Mouse (Mus musculus): ENCODE data around the gene Dpm1. TPM values are rescaled to one million over a fixed set of nuclear protein-coding genes. Genes with fewer than 3 reads are reported as not detected.

Gene Dpm1
- polyA plus RNA-seq, 1 experiment, result 21.4 TPM

DNA sequence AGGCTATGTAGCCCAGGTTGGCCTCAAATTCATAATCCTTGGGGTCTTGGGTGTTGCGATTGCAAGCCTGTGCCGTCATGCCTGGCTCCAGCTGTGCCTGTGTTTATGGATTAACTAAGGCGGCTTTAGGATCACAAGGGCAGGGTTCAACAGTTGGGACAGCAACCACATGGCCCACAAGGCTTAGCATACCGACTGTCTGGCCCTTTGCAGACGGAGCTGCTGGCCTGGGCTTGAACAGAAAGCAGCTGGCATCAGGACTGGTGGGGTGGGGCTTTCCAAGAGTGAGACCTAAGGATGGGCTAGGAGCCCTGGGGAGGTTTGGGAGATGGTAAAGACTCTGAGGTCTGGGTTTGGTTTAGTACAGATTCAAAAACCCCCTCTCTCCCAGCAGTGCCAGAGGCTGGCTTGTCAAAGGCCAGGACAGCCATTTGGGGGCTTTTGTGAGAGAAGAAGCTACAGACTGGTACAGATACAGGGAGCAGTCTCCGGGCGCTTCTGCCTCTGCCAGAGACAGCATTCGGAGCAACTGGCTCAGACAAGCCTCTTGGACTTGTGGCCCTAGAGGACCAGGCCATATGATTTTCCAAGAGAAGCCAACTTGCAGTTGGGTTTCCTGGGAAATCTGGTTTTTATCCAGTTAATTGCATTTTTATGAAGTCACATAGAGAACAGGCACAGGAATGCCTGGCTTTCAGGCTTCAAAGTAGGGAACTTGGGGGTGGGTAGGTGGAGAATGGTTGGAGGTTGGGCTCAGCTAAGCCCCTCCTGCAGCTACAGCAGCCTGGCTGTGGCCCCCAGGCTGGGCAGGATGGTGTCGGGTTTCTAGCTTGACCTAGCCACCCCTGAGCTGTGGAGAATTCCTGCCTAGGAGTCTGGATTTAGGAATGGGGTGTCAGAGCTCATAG lies 61.2 kb downstream of the Dpm1 start:
- DNase-seq, result no peak
- H3K4me3 ChIP-seq (replicated peaks; ENCODE audit: extremely low read depth, low read depth, low read length), result no peak overlapping the region
- WGBS, result 57% methylated on average over 9 of the region's 9 CpGs
- TF ChIP-seq CTCF (IDR thresholded peaks at IDR 0.05; ENCODE audit: insufficient read depth, low read length) (no peak), POLR2A (IDR thresholded peaks at IDR 0.05; ENCODE audit: borderline replicate concordance, extremely low read depth, low read depth, low read length) (no peak)
- 0 out of 2 replicates have a peak, but pooled peaks cover 3% of the 10 kb centered on the region for H3K4me1 ChIP-seq (ENCODE audit: control insufficient read depth, insufficient read depth, low read length)

DNA sequence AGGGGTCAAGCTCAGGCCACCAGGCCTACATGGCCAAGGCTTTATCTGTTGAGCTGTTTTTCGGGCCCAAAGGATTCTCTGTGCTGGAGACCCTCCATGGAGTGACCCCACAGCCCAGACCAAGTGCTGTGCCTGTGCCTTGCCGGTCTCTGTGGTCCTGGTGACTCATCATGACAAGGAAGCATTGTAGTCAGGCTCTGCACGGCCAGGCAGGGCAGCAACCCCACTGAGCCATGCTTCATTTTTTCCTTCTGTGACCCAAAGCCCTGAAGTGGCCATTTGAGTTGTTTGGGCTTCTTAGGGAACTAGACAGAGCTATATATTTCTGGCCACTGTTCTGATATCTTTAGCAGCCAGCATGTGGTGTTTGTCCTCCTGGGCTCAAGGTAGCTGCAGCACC lies 62.6 kb downstream of the Dpm1 start:
- no peak overlapping the region for H3K4me3 ChIP-seq (replicated peaks; ENCODE audit: extremely low read depth, low read depth, low read length)
- WGBS, result 53% methylated on average over 3 of the region's 3 CpGs
- TF ChIP-seq CTCF (IDR thresholded peaks at IDR 0.05; ENCODE audit: insufficient read depth, low read length) (no peak), POLR2A (IDR thresholded peaks at IDR 0.05; ENCODE audit: borderline replicate concordance, extremely low read depth, low read depth, low read length) (no peak)
- H3K4me1 ChIP-seq (ENCODE audit: control insufficient read depth, insufficient read depth, low read length), result 0 out of 2 replicates have a peak, but pooled peaks cover 3% of the 10 kb centered on the region
- no peak for DNase-seq

DNA sequence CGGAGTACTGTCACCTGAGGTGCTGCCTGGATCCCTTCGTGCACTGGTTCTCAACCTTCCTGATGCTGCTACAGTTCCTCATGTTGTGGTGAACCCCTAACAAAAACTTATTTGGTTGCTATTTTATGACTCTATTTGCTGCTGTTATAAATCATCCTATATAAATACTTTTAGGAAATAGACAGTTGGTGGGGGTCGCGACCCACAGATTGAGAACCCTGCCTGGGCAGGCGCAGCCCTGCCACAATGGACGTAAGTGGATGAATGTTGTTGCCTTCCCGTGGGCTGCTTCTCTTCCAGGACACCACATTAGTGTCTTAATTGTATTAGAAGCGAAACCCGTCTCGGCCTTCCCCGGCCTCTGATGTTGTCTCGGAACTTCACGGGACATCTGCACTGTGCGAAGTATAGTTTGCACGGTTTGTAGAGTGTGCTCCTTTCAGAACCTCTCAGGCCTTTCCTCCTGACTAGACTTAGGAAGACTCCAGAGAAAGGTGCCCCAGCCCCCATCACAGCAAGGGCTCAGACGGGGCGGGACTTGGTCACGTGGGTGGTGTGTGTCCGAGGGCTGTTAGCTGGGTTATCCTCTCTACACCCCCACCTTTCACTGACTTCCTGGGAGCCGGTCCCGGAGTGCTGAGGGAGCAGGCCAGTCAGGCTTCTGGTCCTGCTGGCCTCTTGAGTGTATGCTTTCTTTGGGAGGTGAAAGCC lies 63.5 kb downstream of the Dpm1 start:
- TF ChIP-seq CTCF (IDR thresholded peaks at IDR 0.05; ENCODE audit: insufficient read depth, low read length) (no peak), POLR2A (IDR thresholded peaks at IDR 0.05; ENCODE audit: borderline replicate concordance, extremely low read depth, low read depth, low read length) (no peak)
- H3K4me3 ChIP-seq (replicated peaks; ENCODE audit: extremely low read depth, low read depth, low read length), result no peak overlapping the region
- WGBS, result 49% methylated on average over 21 of the region's 21 CpGs
- H3K4me1 ChIP-seq (ENCODE audit: control insufficient read depth, insufficient read depth, low read length), result peaks cover 4% of the 10 kb centered on the region; the same call in 1 of the 2 replicates
- no peak for DNase-seq

DNA sequence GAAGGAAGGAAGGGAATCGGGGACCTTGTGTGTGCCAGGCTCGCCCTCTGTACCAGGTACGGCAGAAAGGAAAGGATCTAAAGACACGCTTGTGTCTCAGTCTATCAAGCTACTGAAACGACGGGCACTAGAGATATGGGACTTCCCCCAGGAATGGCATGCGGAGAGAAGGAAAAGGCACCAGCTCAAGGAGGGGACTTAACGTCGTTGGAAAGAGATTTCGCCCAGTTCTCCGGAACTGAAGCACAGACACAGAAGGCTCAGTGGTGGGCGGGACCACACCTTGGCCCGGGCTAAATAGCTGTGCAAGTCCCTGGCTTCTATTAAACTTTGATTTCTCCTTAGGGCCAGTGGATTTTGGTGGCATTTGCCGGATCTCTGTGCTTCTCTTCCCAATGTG lies 68.4 kb downstream of the Dpm1 start:
- peak overlapping the region; percentile 11 for H3K4me3 ChIP-seq (replicated peaks; ENCODE audit: extremely low read depth, low read depth, low read length)
- no peak for DNase-seq

DNA sequence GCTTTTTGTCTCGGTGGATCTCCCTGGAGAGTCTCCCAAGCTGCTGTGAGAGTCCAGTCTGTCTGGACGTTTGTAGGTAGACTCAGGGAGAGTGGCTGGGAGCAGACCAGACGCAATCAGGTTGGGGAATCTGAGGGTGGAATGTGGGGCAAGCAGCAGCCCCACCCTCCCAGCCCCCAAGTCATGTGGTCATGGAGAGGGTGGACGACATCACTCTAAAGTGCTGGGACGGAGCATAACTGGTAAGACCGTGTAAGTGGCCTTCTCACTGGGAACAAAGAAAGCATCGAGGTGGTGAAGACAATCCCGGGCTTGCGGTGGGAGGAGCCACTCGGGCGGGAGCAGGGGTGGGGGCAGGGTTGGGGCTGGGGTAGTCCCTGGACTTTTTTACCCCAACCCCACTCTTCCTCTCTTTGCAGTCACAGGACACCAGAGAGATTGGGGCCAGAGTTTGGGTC lies 68.8 kb downstream of the Dpm1 start:
- no peak for DNase-seq
- TF ChIP-seq CTCF (IDR thresholded peaks at IDR 0.05; ENCODE audit: insufficient read depth, low read length), result no peak
- no peak for TF ChIP-seq POLR2A (IDR thresholded peaks at IDR 0.05; ENCODE audit: borderline replicate concordance, extremely low read depth, low read depth, low read length)
- peak overlapping the region; percentile 11 for H3K4me3 ChIP-seq (replicated peaks; ENCODE audit: extremely low read depth, low read depth, low read length)
- WGBS, result 9% methylated on average over 11 of the region's 11 CpGs
- H3K4me1 ChIP-seq (ENCODE audit: control insufficient read depth, insufficient read depth, low read length), result peaks cover 3% of the 10 kb centered on the region

More for the DNA sequence above, 68.4 kb downstream of the Dpm1 start:
- TF ChIP-seq CTCF (IDR thresholded peaks at IDR 0.05; ENCODE audit: insufficient read depth, low read length), result no peak
- TF ChIP-seq POLR2A (IDR thresholded peaks at IDR 0.05; ENCODE audit: borderline replicate concordance, extremely low read depth, low read depth, low read length), result no peak
- 6% methylated on average over 14 of the region's 14 CpGs for WGBS
- peaks cover 3% of the 10 kb centered on the region for H3K4me1 ChIP-seq (ENCODE audit: control insufficient read depth, insufficient read depth, low read length)

DNA sequence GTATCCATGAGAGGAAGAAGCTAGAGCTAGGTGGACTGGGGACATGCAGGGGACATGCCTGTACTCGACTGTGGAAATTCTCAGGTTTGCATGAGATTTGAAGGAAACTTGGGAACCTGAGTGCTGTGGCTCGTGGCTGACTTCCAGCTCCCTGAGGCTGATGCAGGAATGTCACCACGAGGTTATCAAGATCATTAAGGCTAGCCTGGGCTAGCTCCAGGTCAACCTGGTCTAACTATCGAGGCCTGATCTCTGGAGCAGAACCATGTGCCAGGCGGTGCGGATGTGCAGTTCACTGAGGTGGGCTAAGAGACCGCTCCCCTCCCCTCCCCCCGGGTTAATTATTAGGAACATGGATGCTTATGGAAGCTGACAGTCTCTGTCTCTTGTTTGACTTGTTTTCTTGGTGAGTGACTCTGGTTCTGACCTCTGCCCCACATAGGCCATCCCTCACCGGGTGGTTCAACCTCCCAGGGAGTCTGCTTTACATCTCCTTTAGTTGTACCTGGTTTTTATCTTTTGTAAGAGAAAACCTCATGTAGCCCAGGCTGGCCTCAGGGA lies 69.9 kb downstream of the Dpm1 start:
- DNase-seq, result no peak
- TF ChIP-seq POLR2A (IDR thresholded peaks at IDR 0.05; ENCODE audit: borderline replicate concordance, extremely low read depth, low read depth, low read length) (no peak), CTCF (IDR thresholded peaks at IDR 0.05; ENCODE audit: insufficient read depth, low read length) (no peak)
- WGBS, result 79% methylated on average over 9 of the region's 9 CpGs
- H3K4me3 ChIP-seq (replicated peaks; ENCODE audit: extremely low read depth, low read depth, low read length), result no peak overlapping the region
- peaks cover 3% of the 10 kb centered on the region for H3K4me1 ChIP-seq (ENCODE audit: control insufficient read depth, insufficient read depth, low read length)

Other genes with a start within 250 kb of the Dpm1 start
- gene Ripor3, start 220.0 kb downstream of the Dpm1 start, polyA plus RNA-seq (2012; rRNA removed), result 2.3 and 5.3 TPM in 2 replicates
- 51.6 and 60.1 TPM in 2 replicates for gene Pard6b, start 149.6 kb downstream of the Dpm1 start, polyA plus RNA-seq (2012; rRNA removed)
- gene Adnp, start 23.5 kb downstream of the Dpm1 start, polyA plus RNA-seq (2012; rRNA removed), result 16.2 and 18.3 TPM in 2 replicates
- gene Gm20716, start 227 bp downstream of the Dpm1 start, polyA plus RNA-seq (2012; rRNA removed), result 0.48 and 5.4 TPM in 2 replicates
- gene Mocs3, start within 50 bp of the Dpm1 start, polyA plus RNA-seq (2012; rRNA removed), result 14.4 and 25.9 TPM in 2 replicates
- 0.62 and 0.71 TPM in 2 replicates for gene Kcng1, start 51.1 kb upstream of the Dpm1 start, polyA plus RNA-seq (2012; rRNA removed)

Data from lung, adult 2 months (tissue).